Mouse (Mus musculus): ENCODE data around the gene Mphosph9. TPM values are rescaled to one million over a fixed set of nuclear protein-coding genes. Genes with fewer than 3 reads are reported as not detected.

Gene Mphosph9
- total RNA-seq, 2 experiments from 2014 or later: 17.9 to 26.7 TPM

Other genes with a start within 250 kb of the Mphosph9 start
- gene Abcb9, start 232.2 kb downstream of the Mphosph9 start, total RNA-seq (2021): 10 to 100 TPM; 26.5 to 28.8 TPM
- 10 to 100 TPM; 32.5 to 34.1 TPM for gene Ogfod2, start 215.7 kb downstream of the Mphosph9 start, total RNA-seq (2021)
- gene Arl6ip4, start 211.9 kb downstream of the Mphosph9 start, total RNA-seq (2021): 10 to 100 TPM; 58.1 to 59.9 TPM
- gene Pitpnm2, start 78.2 kb downstream of the Mphosph9 start, total RNA-seq (2021): 100 to 1,000 TPM; 146 to 151 TPM
- 10 to 100 TPM in 1 of 2 experiments, 1 to 10 TPM in 1; 8.6 to 11.1 TPM for gene 2810006K23Rik, start 117 bp upstream of the Mphosph9 start, total RNA-seq (2021)
- 100 to 1,000 TPM; 112 to 119 TPM for gene Cdk2ap1, start 35.1 kb upstream of the Mphosph9 start, total RNA-seq (2021)
- gene Sbno1, start 98.0 kb upstream of the Mphosph9 start, total RNA-seq (2021): 100 to 1,000 TPM; 126 to 131 TPM
- gene Kmt5a, start 112.0 kb upstream of the Mphosph9 start, total RNA-seq (2021): 10 to 100 TPM; 45.2 to 55.7 TPM
- 10 to 100 TPM; 19.0 to 20.5 TPM for gene Rilpl2, start 150.4 kb upstream of the Mphosph9 start, total RNA-seq (2021)
- gene Snrnp35, start 155.2 kb upstream of the Mphosph9 start, total RNA-seq (2021): 10 to 100 TPM; 26.4 to 33.6 TPM
- 10 to 100 TPM; 15.0 to 16.6 TPM for gene Rilpl1, start 203.4 kb upstream of the Mphosph9 start, total RNA-seq (2021)
- gene Tmed2, start 212.7 kb upstream of the Mphosph9 start, total RNA-seq (2021): 100 to 1,000 TPM; 119 to 123 TPM
- 10 to 100 TPM; 27.5 to 30.8 TPM for gene Ddx55, start 224.9 kb upstream of the Mphosph9 start, total RNA-seq (2021)

Data from left cerebral cortex, postnatal 4 days (tissue).